Mouse (Mus musculus) midbrain, embryonic 13.5 days (tissue): ENCODE data around the gene Adcy1. TPM values are rescaled to one million over a fixed set of nuclear protein-coding genes. Genes with fewer than 3 reads are reported as not detected.

Source experiments
- ATAC-seq: fragments of 200-750 bp; cut with Nextera tagmentation; 2 replicates; pipeline ENCODE4 v1.8.0; 2017; ENCODE audit warnings: mild to moderate bottlenecking, moderate TSS enrichment, moderate library complexity
- H3K27ac ChIP-seq: fragments of 300-500 bp; sonication (generic); 2 replicates; pipeline ENCODE4 v1.5.1; 2015; ENCODE audit warnings: inconsistent platforms, mild to moderate bottlenecking, moderate library complexity
- H3K27me3 ChIP-seq: fragments of 300-500 bp; sonication (generic); 2 replicates; pipeline ENCODE4 v1.6.1; 2015; ENCODE audit warnings: mild to moderate bottlenecking, inconsistent platforms
- H3K36me3 ChIP-seq: fragments of 300-500 bp; sonication (generic); 2 replicates; pipeline ENCODE4 v1.6.1; 2015; ENCODE audit warnings: mild to moderate bottlenecking, inconsistent platforms
- H3K4me1 ChIP-seq: fragments of 300-500 bp; sonication (generic); replicated peaks from 2 replicates; pipeline ENCODE4 v1.6.1; 2015; ENCODE audit warnings: inconsistent platforms
- H3K4me2 ChIP-seq: fragments of 300-500 bp; sonication (generic); replicated peaks from 2 replicates; pipeline ENCODE4 v1.6.1; 2015; ENCODE audit warnings: moderate library complexity, mild to moderate bottlenecking, inconsistent platforms
- H3K4me3 ChIP-seq: fragments of 300-500 bp; sonication (generic); replicated peaks from 2 replicates; pipeline ENCODE4 v1.5.1; 2015; ENCODE audit warnings: mild to moderate bottlenecking, inconsistent platforms
- H3K9ac ChIP-seq: fragments of 300-500 bp; sonication (generic); replicated peaks from 2 replicates; pipeline ENCODE4 v1.6.1; 2015; ENCODE audit warnings: mild to moderate bottlenecking, inconsistent platforms
- H3K9me3 ChIP-seq: fragments of 300-500 bp; sonication (generic); 2 replicates; pipeline ENCODE4 v1.6.1; 2016; ENCODE audit warnings: mild to moderate bottlenecking, inconsistent platforms
- WGBS: fragments of 180-500 bp; shearing (Covaris S2); methylation state at CpG from one replicate; pipeline ENCODE4 v1.1.7; 2015; 5-methylcytosine and 5-hydroxymethylcytosine counted together
- polyA plus RNA-seq: library from polyadenylated mRNA; unstranded; fragments of >200 nt; fragmentation: Nextera tagmentation; extraction: Ambion mirVana; gene quantifications from 2 replicates; pipeline ENCODE4 v1.2.1, GENCODE M21; 2015

Gene Adcy1
- polyA plus RNA-seq, 1 experiment from 2014 or later = 3.0 TPM

DNA sequence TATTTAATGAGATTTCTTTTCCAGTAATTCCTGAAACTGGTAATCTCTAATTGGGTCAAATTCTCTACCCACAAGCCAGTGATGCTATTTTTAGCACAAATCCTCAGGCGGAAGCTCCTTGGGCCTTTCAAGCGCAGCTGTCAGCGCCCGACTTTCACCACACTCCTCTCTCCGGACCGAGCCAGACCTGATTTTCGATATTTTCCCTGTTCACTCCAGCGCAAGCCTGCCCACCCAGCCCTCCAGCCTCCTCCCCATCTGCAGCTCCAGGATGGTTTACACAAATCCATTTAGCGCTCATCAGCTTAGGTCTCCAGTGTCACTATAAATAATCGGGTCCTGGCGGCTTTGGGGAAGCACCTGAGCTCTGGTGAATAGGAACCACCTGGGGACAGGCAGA lies 7.2 kb upstream of the Adcy1 start:
- Histone ChIP-seq H3K9me3 (no peaks in the 10 kb centered on the region), H3K9ac (0 out of 2 replicates have a peak overlapping the region, but pooled peaks have one; percentile 42), H3K4me2 (peak overlapping the region; percentile 37), H3K36me3 (no peaks in the 10 kb centered on the region), H3K27me3 (peaks cover 20% of the 10 kb centered on the region), H3K4me1 (peaks cover 15% of the 10 kb centered on the region), H3K27ac (peak overlapping the region; percentile 44; the same call in 1 of the 2 replicates), H3K4me3 (no peak overlapping the region)
- 6% methylated on average over 11 of the region's 11 CpGs for WGBS
- ATAC-seq = peak; percentile 64

DNA sequence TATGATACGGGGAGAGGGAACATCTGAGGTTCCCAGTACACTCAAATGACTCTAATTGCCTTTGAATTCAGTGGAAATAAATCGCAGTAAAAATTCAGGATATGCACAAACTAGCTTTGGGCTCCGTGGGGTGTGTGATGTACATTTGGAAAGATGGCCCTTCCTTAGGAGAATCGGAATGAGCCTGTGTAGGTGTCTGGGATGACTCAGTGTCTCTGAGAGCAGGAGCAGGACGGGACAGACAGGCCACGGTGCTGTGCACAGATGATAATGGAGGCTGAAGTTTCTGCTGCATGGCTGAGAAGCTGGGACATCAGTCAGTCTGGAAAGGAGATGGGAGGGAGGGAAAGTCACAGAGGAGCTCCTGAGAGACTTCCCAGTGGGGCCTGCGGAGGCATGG lies 5.5 kb upstream of the Adcy1 start:
- Histone ChIP-seq H3K27me3 (peaks cover 35% of the 10 kb centered on the region), H3K36me3 (no peaks in the 10 kb centered on the region)

DNA sequence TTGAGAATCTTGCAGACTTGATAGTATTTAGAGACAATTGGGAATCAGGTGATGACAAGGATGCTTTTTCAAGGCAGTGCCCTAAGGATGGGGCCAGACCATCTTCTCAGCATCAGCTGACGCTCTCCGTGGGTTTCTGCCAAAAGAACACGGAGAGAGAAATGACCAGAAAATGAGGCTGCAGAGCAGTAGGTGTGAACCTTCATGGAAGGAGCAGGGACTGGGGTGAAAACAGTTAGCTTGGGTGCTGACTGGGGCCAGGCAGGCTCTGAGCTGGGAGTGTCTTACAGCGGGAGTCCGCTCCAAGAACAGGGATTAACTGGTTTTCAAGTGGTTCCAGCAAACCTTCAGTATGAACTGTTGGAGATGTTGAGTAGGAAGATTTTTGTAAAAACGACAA lies 1.3 kb upstream of the Adcy1 start:
- peaks cover 53% of the 10 kb centered on the region for H3K27me3 ChIP-seq

More for the DNA sequence above, 5.5 kb upstream of the Adcy1 start:
- Histone ChIP-seq H3K9ac (no peak overlapping the region), H3K4me3 (no peak overlapping the region), H3K4me1 (peaks cover 20% of the 10 kb centered on the region), H3K27ac (no peak overlapping the region), H3K4me2 (no peak overlapping the region), H3K9me3 (no peaks in the 10 kb centered on the region)
- ATAC-seq = no peak
- 89% methylated on average over 7 of the region's 7 CpGs for WGBS

DNA sequence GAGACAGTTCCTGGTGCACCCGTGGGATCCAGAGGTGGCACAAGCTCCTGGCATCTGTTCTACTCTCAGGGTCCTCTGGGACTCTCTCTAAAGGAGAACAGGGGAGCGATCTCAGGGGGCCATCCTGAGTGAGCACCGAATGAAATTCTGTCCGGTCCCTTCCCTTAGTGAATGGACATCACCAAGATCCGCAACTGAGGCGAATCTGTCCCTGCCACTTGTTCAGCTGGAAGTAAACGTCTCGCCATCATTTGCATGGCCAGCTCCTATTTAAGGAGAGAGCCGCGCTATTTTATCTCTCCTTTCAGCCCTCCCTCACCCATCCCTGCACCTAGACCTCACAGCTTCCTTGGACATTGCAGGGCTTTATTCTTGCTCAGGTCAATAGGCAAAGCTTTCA lies 723 bp upstream of the Adcy1 start:
- 4% methylated on average over 10 of the region's 10 CpGs for WGBS
- Histone ChIP-seq H3K36me3 (no peaks in the 10 kb centered on the region), H3K4me3 (peak overlapping the region; percentile 67), H3K27ac (no peak overlapping the region), H3K4me2 (peak overlapping the region; percentile 77), H3K4me1 (peaks cover 36% of the 10 kb centered on the region), H3K9ac (peak overlapping the region; percentile 74), H3K27me3 (peaks cover 53% of the 10 kb centered on the region), H3K9me3 (no peaks in the 10 kb centered on the region)
- no peak for ATAC-seq

More for the DNA sequence above, 1.3 kb upstream of the Adcy1 start:
- Histone ChIP-seq H3K4me1 (peaks cover 36% of the 10 kb centered on the region), H3K36me3 (no peaks in the 10 kb centered on the region), H3K9ac (no peak overlapping the region), H3K4me2 (no peak overlapping the region), H3K4me3 (no peak overlapping the region), H3K27ac (no peak overlapping the region), H3K9me3 (no peaks in the 10 kb centered on the region)
- WGBS = 37% methylated on average over 6 of the region's 6 CpGs
- ATAC-seq = no peak

DNA sequence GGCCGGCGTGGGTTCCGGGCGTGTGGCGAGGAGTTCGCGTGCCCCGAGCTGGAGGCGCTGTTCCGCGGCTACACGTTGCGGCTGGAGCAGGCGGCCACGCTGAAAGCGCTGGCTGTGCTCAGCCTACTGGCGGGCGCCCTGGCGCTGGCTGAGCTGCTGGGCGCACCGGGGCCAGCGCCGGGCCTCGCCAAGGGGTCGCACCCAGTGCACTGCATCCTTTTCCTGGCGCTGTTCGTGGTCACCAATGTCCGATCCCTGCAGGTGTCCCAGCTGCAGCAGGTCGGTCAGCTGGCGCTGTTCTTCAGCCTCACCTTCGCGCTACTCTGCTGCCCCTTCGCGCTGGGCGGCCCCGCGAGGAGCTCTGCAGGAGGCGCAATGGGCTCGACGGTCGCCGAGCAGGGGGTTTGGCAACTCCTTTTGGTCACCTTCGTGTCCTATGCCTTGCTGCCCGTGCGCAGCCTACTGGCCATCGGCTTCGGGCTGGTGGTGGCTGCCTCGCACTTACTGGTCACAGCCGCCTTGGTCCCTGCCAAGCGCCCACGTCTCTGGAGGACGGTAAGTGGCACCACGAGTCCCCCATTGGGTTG lies 485 bp downstream of the Adcy1 start:
- peak overlapping the region; percentile 69 for H3K9ac ChIP-seq
- peak overlapping the region; percentile 55; the same call in 1 of the 2 replicates for H3K27ac ChIP-seq
- H3K27me3 ChIP-seq = peaks cover 53% of the 10 kb centered on the region
- no peaks in the 10 kb centered on the region for H3K9me3 ChIP-seq
- peak overlapping the region; percentile 90 for H3K4me2 ChIP-seq
- H3K4me1 ChIP-seq = peaks cover 36% of the 10 kb centered on the region
- WGBS = under 1% methylated on average over 53 of the region's 53 CpGs
- H3K36me3 ChIP-seq = no peaks in the 10 kb centered on the region
- peak overlapping the region; percentile 67 for H3K4me3 ChIP-seq
- peak; percentile 72 for ATAC-seq

DNA sequence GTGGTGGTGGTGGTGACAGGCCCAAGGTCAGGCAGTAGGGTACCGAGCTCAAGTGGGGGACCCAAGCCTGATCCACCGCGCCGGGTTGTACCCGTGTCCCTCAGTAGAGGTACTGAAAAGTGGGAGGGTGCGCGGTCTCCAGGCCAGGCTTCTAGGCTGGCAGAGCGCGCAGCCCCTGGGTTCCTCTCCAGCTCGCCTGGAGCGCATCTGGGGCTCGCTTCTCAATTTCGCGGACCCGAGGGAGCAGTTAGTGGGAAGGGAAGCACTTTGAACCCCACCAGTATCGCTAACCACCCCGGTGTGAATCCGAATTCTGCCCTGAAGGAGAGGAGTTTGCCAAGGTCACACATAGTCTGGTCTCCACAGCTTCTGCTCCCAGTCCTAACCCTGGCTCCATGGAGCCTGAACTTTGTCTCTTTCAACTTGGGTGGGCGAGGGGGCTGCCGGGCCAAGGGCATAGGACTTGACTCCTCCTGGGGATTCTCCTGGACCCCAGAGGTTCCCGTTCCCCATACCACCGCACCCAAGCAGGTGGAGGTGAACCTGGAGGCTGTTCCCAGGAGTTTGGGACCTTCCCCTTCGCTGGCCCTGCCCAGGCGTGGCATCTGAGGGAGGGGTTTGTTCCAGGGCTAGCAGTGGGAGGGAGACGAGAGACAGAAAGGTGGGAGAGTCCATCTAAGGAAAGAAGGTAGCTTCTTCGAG lies 1.3 kb downstream of the Adcy1 start:
- Histone ChIP-seq H3K36me3 (no peaks in the 10 kb centered on the region), H3K27ac (no peak overlapping the region), H3K4me2 (peak overlapping the region; percentile 90), H3K9ac (peak overlapping the region; percentile 69), H3K27me3 (peaks cover 53% of the 10 kb centered on the region), H3K4me1 (peaks cover 36% of the 10 kb centered on the region), H3K9me3 (no peaks in the 10 kb centered on the region), H3K4me3 (peak overlapping the region; percentile 67)
- 0 out of 2 replicates have a peak, but pooled peaks have one; percentile 1 for ATAC-seq
- WGBS = 7% methylated on average over 26 of the region's 26 CpGs

DNA sequence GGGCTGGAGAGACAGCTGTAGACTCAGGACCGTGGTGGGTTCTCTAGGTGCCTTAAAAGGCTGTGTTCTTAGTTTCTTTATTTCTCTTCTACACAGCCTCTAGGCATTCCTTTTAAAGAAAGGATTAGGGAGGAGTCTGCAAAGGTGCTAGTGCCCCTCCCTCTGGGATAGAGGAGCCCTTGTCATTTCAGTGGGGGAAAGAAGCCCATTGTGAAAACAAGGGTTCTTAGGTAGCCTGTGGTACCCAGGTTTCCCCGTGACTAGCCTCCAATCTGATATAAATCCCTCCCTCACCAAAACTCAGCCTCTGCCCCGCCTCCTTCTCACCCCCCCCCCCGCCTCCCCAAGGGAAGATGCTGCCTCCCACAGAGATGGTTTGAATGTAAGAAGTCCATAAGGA lies 2.1 kb downstream of the Adcy1 start:
- peak overlapping the region; percentile 90 for H3K4me2 ChIP-seq
- no peak overlapping the region for H3K27ac ChIP-seq
- H3K4me1 ChIP-seq = peaks cover 36% of the 10 kb centered on the region
- H3K9me3 ChIP-seq = no peaks in the 10 kb centered on the region
- H3K4me3 ChIP-seq = peak overlapping the region; percentile 67
- H3K36me3 ChIP-seq = no peaks in the 10 kb centered on the region
- H3K27me3 ChIP-seq = peaks cover 49% of the 10 kb centered on the region
- ATAC-seq = no peak
- 10% methylated on average over 4 of the region's 4 CpGs for WGBS
- H3K9ac ChIP-seq = peak overlapping the region; percentile 54; the same call in 1 of the 2 replicates

DNA sequence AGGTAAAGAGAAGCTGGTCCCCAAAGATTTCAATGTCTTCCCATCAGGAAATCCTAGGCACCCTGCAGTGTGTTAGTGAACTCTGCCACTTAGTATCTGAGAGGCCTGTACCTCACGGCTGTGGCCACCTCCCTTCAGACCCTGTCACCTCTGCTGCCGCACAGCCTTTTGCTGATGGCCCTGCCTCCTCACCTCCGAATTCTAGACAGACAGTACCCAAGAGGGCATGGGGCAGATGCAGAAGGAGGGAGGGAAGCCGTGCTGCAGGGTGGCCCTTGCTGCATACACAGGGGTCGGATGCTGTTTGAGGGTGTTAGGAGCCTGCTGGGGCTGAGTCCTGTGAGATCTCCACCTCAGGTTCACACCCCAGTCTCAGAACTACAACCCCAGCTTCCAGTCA lies 2.6 kb downstream of the Adcy1 start:
- Histone ChIP-seq H3K27ac (no peak overlapping the region), H3K36me3 (no peaks in the 10 kb centered on the region), H3K27me3 (peaks cover 44% of the 10 kb centered on the region), H3K4me3 (peak overlapping the region; percentile 67), H3K4me2 (peak overlapping the region; percentile 90), H3K4me1 (peaks cover 36% of the 10 kb centered on the region), H3K9me3 (no peaks in the 10 kb centered on the region), H3K9ac (peak overlapping the region; percentile 54)
- ATAC-seq = no peak
- 43% methylated on average over 5 of the region's 5 CpGs for WGBS

DNA sequence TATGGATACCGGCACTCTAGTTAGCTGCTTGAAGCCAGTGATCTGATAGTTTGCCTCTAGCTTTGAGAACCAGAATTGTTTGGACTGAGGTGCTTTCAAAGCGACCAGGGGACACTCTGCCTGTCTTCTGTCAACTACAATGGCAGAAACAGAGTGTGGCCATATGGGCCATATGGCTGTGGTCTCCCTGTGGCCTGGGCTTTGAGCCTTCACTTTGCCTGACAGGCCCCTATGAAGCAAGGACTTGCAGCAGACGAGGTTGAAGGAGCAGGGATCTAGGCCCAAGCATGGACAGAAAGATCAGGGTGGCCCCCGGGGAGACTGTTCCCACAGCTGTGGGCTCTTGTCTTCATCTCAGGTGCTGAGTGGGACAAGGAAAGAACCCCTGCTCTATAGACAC lies 4.0 kb downstream of the Adcy1 start:
- no peak overlapping the region for H3K4me2 ChIP-seq
- no peaks in the 10 kb centered on the region for H3K9me3 ChIP-seq
- no peak overlapping the region for H3K9ac ChIP-seq
- WGBS = 90% methylated on average over 4 of the region's 4 CpGs
- H3K4me1 ChIP-seq = peaks cover 42% of the 10 kb centered on the region
- no peak overlapping the region for H3K27ac ChIP-seq
- no peaks in the 10 kb centered on the region for H3K36me3 ChIP-seq
- ATAC-seq = no peak
- H3K27me3 ChIP-seq = peaks cover 32% of the 10 kb centered on the region
- H3K4me3 ChIP-seq = no peak overlapping the region

DNA sequence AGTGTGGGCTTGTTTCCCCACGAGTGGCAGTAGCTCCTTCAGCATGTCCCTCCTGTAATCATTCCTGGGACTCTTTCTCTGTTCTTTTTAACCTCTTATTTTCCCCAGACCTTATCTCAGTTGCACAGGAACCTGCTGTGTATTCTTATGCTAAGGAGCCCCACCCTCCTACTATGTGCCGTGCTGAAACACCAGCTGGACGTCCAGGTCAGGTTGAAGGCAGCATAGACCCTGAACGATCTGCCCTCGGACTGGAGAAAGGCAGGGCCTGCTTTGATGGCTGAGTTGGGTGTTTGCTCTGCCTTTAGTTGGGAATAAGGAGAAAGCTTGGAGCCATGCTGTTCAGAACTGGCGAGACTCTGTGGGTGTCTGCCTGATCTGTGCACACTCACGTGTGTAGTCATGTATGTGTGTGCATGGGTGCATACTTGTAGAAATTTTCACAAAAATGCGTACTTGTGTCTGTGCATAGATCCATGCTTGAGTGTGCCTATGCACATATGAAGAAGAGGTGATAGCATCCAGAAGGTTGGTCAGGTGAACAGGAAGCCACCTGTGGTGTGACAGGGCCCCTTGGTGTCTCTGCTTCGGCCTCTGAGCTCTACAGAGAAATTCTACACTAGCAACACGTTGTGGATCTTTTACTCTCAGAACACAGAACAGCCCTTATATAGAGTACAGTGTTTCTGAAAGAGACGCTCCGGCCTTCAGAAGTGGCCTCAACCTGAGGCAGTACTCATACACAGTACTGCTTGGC lies 5.4 kb downstream of the Adcy1 start:
- Histone ChIP-seq H3K27me3 (peaks cover 26% of the 10 kb centered on the region), H3K27ac (no peak overlapping the region), H3K36me3 (no peaks in the 10 kb centered on the region), H3K4me2 (no peak overlapping the region), H3K9me3 (no peaks in the 10 kb centered on the region), H3K9ac (no peak overlapping the region), H3K4me3 (no peak overlapping the region), H3K4me1 (peaks cover 34% of the 10 kb centered on the region)
- 86% methylated on average over 12 of the region's 12 CpGs for WGBS
- ATAC-seq = no peak

DNA sequence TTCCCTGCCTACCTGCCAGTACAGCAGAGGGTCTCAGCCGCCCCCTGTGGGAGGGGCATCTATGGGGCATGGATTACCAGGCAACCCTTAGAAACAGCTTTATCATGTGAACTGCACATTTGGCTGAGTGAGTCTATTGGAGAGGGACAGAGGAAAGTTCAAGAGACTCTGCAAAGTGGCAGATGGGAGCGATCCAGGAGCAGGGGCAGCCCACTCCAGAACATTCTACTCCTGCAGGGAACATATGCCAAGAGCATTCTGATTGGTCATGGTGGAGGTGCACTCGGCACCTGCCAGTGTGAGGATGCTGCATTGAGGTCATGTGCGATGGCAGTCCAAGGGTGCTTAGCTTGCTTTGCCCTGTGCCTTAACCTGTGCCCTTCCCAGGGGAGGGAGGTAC lies 6.5 kb downstream of the Adcy1 start:
- Histone ChIP-seq H3K9ac (no peak overlapping the region), H3K4me3 (no peak overlapping the region), H3K36me3 (no peaks in the 10 kb centered on the region), H3K27ac (no peak overlapping the region), H3K27me3 (peaks cover 16% of the 10 kb centered on the region), H3K4me2 (no peak overlapping the region), H3K9me3 (no peaks in the 10 kb centered on the region), H3K4me1 (peaks cover 23% of the 10 kb centered on the region)
- WGBS = 94% methylated on average over 4 of the region's 4 CpGs
- no peak for ATAC-seq

DNA sequence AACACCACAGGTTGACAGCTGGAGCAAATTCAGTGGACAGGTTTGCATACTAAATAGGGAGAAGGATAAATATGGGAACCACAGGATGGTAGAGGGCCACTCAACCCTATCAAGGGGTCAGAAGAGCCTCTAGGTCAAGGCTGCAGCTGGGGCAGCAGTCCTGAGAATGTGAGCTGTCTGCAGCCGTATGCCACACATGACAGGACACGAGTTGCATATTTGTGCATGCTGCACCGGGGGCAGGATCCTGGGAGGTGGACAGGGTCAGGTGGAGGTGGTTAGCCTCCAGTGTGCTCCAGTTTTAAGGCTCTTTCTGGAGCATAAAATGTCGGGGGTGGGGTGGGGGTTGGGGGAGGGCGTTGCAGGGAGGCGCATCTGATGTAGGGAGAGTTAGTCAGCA lies 8.3 kb downstream of the Adcy1 start:
- H3K9me3 ChIP-seq = no peaks in the 10 kb centered on the region
- no peak overlapping the region for H3K4me3 ChIP-seq
- H3K4me1 ChIP-seq = 0 out of 2 replicates have a peak, but pooled peaks cover 6% of the 10 kb centered on the region
- WGBS = 66% methylated on average over 6 of the region's 6 CpGs
- no peaks in the 10 kb centered on the region for H3K36me3 ChIP-seq
- no peak overlapping the region for H3K4me2 ChIP-seq
- H3K27me3 ChIP-seq = no peaks in the 10 kb centered on the region
- H3K9ac ChIP-seq = no peak overlapping the region
- H3K27ac ChIP-seq = no peak overlapping the region
- ATAC-seq = peak; percentile 9; the same call in 1 of the 2 replicates
